Mouse (Mus musculus) retina, postnatal 7 days (tissue): ENCODE results near the gene Coa4.
A peak's percentile ranks its signal among the peaks of the same experiment; 100 is the strongest.

Source experiments
- DNase-seq: peaks from one replicate; pipeline ENCODE4 v3.0.0-alpha.2; 2012; ENCODE audit warnings: low read depth, low spot score

Gene Coa4

DNA sequence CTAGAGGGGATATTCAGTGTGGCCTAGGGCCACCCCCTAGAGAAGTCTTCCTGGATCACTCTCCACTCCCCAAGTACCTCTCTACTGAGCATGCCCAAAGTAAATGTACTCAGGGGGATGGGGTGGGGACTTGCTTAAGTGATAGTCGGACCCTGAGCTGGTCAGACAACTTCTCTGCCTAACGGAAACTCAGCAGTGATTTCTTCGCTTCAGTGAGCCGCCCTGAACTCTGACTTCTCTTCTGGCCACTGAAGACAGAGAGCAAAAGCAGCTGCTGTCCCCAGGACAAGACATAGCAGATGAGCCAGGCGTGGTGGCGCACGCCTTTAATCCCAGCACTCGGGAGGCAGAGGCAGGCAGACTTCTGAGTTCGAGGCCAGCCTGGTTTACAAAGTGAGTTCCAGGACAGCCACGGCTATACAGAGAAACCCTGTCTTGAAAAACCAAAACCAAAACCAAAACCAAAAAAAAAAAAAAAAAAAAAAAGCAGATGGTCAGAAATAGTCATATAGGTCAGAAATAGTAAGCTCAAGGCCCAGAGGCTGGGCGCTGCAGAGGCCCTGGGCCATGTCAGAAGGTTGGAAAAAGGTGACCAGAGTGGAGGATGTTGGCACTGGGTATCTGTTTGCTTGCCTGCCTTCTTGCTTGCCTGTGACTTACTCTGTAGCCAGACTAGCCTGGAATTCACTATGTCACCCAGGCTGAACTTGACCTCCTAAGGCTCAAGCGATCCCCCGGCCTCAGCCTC, 32.0 kb upstream of the Coa4 start:
- DNase-seq = no peak

DNA sequence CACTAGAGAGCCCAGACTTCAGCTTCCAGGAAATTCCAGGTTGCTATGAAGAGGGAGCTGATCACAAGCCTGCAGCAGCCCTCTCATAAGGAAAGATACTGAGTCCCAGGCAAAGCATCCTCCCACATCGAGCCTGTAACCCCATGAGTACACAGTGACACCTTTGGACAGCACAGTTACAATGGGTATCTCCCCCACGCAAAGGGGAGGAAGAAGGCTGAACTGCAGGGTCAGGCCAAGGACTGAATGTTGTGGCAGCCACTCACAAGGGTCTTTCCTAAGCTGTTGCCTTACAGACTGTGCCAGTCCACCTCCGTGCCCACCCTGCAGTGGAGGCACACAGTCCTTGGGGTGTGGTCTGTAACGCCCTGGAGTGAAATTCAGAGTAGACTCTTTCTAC, 30.4 kb upstream of the Coa4 start:
- DNase-seq = no peak

DNA sequence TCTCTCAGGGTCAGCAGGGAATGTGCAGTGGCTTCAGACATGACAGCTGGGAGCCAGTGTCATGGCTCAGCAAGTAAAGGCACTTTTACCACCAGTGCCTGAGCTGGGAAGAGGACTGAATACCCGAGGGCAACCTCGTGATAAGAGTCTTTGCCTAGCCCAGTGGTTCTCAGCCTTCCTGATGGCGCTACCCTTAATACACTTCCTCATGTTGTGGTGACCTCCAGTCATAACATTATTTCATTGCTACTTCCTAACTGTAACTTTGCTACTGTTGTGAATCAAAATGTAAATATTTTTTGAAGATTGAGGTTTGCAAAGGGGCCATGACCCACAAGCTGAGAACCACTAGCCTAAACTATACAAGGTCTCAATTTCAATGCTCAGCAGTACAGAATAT, 28.2 kb upstream of the Coa4 start:
- DNase-seq = no peak

DNA sequence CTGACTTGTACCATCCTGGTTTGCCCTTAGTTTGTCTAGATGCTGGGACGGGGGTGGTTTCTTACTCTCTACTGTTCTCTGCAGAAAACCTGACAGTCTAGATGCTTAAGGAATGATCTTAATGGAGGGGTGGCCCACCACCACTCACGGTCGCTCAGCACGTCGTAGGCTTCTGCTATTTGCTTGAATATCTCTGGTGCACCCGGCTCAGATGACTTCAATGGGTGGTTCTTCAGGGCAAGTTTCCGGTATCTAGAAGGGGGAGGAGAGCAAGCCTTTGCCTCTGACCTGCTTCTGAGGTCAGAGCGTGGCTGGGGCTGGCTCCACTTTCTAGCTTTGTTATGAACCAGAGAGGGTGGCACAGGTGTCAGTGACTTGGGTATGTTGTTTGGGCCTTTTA, 25.3 kb upstream of the Coa4 start:
- no peak for DNase-seq

DNA sequence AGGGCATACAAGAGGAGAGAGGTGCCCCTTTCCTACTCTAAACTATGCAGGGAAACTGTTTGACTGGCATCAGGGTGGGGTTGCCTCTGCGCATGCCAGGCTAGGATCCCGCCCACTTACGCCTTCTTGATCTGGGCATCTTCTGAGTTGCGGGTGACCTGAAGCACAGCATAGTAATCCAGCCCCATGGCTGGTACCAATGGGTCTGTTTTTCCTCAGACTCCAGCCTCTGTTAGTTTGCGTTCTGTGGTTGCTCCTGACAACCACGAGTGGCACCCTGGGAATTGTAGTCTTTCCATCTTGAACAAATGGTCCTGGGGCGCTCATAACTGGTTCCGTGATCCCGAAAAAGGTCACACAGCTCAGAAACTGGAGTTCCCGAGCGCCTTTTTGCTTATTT, 22.3 kb upstream of the Coa4 start, which contains the start of gene Dnajb13:
Dnajb13 (minus strand) TSS at position 388 of the 400 bp plus-strand sequence.
- DNase-seq = no peak

DNA sequence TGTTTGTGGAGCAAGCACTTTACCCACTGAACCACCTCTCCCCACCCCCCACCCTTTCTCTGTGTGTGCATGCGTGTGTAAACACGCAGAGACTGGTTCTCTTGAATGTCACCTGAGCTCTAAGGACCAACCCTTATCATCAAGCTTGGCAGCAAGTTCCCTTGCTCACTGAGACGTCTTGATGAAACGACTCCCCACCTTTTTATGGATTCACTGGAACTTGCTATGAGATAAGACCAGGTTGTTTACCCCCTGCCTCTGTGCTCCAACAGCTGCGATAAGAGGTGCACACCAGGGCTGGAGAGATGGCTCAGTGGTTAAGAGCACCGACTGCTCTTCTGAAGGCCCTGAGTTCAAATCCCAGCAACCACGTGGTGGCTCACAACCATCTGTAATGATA, 16.7 kb upstream of the Coa4 start:
- no peak for DNase-seq

DNA sequence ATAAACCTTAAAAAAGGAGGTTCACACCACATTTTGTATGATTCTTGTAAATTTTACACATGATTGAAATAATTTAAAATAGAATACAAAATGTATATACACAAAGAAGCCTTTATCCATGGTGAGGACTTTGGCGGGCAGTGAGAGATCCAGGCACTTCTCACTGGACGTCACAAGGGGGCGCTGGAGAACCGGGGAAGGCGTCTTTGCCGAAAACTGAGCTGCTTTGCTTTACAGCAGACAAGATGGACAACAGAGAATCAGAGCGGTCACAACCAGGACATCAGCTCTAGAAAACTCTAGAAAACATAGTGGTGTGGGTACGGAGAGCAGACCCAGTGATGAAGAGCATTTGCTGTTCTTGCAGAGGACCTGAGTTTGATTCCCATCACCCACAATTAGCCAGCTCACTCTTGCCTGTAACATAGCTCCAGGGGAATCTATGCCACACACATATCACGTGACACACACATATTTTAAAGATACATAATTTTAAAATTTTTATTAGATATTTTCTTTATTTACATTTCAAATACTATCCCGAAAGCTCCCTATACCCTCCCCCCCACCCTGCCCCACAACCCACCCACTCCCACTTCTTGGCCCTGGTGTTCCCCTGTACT, 16.1 kb upstream of the Coa4 start:
- DNase-seq = peak; percentile 75

DNA sequence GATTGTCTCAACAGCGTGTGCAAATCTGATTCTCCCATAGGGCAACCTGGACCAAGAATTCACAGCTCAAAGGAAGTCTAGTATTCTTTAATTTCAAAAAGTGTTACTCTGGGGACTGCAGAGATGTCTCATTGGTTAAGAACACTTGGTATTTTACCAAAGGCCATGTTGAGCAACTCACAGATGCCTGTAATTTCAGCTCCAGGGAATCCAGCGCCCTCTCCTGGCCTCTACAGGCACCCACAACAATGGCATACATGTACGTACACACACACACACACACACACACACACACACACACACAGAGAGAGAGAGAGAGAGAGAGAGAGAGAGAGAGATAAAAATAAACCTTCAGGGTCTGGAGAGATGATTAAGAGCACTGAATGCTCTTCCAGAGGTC, 14.6 kb upstream of the Coa4 start:
- DNase-seq = no peak

DNA sequence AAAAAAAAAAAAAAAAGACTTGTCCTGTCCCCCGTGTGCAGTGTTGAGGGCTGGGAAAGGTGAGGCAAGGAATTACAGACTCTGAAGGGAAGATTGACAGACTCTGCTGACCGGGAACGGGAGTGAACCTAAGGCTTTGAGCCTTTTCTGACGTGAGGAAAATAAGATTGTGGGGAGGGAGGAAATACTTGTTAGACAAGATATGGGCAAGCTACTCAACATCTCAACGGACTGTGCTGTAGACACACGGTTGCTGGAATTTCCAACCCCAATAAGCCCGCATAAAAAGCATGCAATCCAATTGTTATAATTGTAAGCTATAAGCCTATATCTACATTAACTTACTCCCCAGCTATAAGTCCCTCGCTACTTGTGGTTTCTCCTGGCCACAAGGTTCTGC, 12.2 kb upstream of the Coa4 start:
- no peak for DNase-seq

DNA sequence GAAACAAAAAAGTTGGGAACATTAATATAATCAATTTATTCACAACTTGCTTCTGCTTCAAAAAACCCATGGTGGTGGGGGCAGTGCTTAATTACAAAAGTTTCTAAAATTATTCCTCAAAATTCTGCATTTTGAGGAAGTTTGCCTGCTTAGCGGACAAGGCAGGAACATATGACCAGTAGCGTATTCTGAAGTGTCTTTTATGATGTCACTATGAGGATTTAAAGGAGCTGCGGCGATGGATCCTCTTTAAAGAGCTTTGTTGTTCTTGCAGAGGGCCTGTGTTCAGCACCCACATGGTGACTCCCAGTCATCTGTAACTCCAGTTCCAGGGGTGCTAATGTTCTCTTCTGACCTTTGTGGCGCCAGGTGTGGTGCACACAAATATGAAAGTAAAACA, 6.1 kb upstream of the Coa4 start:
- no peak for DNase-seq

DNA sequence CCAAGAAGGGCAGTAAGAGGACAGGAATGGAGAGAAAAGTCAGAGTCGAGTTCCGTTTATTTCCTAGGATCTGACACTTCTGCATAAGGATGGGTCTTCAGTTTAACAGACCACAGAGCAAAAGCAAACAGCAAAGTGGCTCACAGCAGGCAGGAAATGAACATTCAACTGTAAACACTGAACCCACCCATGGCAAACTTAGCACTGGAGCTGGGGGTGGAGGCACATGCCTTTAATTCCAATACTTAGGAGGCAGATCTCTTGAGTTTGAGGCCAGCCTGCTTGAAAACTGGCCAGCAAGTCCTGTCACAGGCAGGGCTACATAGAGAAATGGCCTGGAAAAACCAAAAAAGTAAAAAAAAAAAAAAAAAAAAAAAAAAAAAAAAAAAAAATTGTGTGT, 3.4 kb upstream of the Coa4 start:
- DNase-seq = no peak

DNA sequence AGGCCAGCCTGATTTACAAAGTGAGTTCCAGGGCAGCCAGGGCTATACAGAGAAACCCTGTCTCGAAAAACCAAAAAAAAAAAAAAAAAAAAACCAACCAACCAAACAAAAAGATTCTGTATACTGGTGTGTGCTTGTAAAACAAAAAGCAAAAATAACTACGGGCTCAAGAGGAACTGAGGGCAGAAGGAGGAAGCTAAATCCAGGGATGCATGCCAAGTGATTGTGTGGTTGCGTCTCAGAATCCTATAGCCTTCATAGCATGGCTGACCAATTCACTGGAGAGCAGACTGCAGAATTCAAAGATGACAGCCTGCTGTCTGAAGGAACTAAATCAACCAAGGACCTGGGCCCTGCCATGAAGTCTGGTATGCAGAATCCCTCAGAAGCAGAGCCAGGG, 2.7 kb upstream of the Coa4 start:
- no peak for DNase-seq

DNA sequence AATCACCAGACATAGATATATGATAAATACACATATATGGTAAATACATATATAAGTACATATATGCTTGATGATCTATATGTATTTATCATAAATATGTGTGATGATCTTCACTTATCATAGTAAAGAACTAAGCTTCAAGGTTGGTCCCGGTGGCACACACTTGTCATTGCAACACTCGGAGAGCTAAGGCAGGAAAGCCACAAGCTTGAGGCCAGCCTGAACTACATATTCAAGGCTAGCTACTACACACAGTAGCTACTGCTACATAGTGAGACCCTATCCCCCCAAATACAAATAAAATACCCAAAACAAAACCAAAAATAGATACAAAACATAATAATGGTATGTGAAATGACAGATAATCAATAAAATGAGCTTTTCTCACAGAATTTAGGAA, 1.0 kb upstream of the Coa4 start:
- DNase-seq = no peak

DNA sequence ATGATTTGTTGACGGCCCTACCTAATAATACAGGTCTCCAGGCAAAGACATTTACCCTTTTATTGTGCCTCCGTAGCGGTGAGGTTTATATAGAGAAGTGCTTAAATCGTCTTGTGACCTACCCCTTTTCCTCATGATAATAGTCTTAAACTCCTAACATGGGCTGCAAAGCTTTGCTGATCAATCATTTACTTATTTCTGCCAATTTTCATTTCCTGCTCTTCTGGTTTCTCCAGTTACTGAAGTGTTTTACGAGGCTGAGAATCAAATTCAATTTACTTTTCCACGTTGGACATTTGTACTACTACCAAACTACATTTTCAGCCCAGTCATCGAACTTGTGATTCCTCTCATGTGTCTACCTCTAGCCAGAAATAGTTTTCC, 640 bp downstream of the Coa4 start:
- no peak for DNase-seq

DNA sequence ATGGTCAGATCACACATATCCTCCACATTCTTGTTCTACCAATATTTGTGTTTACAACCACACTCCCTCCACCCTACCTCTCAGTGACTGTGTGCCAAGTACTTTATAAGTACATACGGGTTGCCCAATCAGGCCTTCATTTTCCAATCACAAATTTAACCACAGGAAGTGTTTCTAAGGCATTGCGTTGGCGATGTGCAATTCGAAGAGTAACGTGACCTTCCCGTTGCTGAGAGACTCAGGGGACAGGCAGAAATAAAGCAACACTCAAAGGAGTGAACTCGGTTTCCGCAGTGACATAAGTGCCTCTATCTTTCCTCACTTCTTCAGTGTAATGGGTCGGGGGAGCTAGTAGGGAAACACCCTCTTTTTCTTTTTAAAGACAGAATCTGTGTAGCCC, 2.6 kb downstream of the Coa4 start:
- no peak for DNase-seq

DNA sequence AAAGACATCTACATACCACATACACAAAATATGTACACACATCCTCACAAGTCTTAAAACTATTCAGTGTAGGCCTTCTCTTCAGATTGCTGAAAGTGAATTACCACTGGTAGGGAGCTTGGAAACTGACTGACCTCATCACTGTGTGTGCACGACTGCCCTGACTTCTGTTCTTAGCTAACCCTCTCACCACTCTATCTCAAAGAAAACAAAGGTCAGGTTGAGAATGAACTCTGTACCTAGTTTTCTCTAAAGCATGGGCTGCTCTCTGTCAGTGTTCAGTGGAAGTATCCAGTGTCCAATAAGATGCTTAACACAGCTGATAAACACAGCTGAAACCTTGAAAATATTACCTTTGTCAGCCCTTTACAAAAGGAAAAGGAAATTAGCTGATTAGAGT, 7.6 kb downstream of the Coa4 start:
- no peak for DNase-seq

DNA sequence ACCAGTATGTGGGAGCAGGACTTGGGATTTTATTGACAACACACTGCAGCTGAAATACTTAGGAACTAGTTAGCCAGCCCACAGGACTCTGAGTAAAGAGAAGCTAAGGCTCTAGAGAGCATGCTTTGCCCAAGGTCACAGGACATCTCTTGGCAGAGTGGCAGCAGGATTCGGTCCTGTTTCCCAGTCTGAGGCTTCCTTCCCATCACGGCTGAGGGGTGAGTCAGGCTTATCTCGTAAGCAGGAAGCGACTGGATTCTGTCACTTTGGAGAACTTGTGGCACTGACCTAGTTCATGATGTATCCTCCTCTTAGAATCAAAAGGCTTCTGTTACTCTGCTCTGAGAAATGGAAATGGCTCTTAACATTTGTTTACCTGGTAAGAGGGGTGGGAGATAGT, 10.8 kb downstream of the Coa4 start:
- DNase-seq = no peak

DNA sequence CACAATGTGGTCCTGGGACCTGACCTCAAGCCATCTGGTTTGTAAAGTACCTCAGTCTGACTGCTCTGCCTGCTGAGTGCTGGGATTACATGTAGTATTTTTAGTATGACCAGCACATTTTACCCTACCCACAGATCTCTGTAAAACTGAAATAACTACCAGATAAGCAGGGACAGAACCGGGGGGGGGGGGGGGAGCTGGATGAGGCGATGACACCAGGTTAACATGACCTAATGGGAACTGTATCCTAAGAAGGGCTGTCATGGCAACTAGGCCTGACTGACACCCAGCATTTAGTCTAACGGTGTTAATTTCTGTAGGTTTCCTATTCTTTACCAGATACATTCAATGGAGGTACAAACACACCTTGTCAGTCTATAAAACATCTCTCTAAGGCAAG, 12.9 kb downstream of the Coa4 start:
- no peak for DNase-seq

DNA sequence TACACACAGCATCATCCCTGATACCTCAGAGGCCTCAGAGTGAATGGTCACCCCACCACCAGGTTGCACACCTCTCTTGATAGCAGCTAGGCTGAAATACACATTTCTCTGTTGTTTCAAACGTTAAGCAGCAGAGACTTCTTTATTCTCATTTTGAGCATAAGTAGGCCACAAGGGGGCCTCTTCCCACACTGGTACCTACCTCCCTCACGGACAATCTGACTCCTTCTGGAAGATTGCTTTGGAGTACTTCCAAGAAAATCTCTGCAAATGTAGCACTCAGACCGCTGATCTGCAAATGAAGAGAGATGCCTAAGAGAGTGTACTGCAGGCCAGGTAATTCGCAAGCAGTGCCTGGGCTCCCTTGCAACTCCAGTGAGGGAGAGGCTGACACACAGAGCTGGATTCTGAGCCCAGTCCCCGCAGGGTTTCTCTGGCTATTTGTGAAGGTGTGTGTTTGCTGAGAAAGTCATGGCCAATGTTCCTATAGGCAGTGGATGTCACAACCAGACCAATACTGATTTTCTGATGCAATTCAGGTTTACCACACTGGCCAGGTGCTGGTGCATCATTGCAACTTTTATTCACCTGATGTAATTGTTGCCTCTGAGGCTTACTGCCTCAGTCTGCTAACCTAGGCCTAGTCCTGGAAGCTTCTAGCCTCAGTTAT, 13.6 kb downstream of the Coa4 start:
- no peak for DNase-seq

DNA sequence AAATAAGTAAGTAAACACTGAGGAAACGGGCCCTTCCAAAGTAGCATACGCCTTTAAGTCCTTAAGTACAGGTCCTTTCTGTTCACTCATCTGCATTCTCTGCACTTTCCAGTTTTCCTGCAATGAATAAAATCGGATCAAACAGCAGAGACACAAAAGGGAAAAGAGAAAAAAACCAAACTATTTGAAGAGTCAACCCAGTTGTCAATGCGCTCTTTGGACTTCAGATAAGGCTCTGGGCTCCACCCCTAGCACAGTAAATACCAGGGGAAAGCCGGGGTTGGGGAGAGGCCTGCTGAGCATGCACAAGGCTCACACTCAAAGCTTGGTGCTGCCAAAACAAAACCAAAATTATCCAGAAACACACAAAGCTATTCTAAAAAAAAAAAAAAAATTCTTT, 18.1 kb downstream of the Coa4 start:
- DNase-seq = no peak

DNA sequence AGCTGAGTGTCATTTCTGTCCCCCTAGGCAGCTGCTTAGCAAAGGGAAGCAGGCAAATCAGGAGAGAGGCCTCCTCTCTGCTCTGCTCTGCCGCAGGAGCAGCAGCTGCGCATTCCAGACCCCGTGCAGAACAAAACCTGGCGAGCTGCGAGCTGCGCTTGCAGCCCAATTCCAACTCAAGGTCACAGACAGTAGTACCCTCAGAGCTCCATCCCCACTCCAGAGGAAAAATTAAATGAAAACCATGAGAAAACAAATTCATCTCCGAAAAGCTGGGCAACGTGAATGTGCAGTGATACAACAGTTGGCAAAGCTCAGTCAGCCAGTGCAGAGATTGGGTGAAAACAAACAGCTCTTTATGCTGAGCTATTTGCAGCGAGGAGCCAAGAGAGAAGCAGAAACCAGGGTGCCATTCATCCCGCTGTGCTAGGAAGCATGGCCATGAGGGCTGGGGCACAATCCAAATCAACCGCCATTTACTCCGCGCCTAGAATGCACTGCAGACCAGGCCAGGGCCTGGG, 18.6 kb downstream of the Coa4 start:
- DNase-seq = no peak

DNA sequence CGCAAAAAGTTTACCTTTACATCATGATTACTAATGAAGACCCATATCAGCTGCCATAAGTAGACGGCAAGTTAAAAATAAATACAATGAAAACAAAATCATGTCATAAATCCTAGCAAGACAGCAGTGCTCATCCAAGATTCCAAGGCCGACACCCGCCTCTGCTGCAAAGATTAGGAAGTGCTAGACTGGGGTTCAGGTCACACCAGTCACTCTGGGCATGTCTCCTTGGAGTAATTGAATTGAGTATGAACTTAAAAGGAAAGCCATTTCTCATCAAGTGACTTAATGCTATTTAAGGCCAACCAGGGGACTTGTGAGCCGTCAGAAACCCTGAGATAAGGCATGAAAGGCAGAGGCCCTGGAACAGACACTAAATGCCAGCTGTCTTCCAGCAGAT, 20.4 kb downstream of the Coa4 start:
- DNase-seq = no peak

DNA sequence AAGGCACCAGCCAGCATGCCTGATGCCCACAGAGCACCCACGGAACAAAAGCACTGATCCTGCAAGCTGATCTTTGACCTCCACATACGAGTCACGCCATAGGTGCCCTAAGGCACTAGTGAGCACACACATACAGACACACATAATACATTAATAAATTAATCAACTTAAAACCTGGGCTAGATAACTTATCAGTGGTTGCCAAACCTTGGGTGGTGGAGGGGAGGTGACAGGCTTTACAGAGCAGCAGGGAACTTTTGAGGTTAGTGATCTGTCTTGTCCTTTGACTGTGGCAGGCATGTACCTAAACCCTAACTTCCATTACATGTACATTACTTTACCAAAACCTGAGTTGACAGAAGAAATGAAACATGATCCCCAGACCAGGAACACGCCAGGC, 22.5 kb downstream of the Coa4 start:
- no peak for DNase-seq
